Comparison of ENCODE assay signal across 8 mouse cellular contexts in the genomic region with DNA sequence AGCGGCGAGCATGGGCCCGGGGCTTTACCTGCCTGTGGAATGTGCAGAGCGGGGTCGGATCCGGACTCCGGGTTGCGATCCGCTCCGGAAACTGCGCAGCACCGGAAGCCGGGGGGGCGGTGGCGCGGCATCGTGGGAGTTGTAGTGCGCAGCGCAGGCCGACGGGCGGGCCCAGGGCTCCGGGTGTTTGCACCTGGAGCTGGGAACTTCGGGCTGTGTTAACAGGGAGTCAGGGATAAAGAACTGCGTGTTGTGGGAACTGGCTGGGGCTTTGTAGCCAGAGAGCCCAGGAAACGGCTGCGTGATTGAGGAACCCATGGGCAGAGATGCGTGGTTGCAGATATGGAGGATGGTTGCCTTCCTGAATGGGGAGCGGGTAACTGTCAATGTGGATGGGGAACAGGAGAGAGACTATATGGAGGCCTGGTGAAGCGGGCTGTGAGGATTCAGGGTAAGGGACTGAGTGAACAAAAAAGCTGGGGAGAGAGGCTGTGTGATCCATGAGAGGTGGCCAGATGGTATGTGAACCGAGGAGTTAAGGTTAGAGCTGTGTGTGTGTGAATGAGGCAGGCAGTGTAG. TPM values are rescaled to one million over a fixed set of nuclear protein-coding genes. Genes with fewer than 3 reads are reported as not detected.
DNase-seq lines count a peak whose midpoint lies in the region; ATAC-seq and TF ChIP-seq lines count a peak whose summit lies in the region.

A gene (minus strand): TSS at position 110 of the 579 bp plus-strand sequence.

- DNase-seq in adrenal gland, adult (ENCODE audit: inconsistent age in 2 of 2, low spot score in 1 of 2), result peak; percentile 90 to 97
- DNase-seq in gastrocnemius, postnatal 10 days, result peak; percentile 91
- DNase-seq in induced T-regulatory cell, adult 2 months (ENCODE audit: low read depth), result peak; percentile 88
- peak; percentile 85 for DNase-seq in left cerebral cortex, adult 8-10 months (ENCODE audit: low spot score in 2 of 2)
- DNase-seq in right cerebral cortex, postnatal 10 days (ENCODE audit: low spot score in 2 of 2), result peak; percentile 93 to 94
- DNase-seq in urinary bladder, postnatal 36 days (ENCODE audit: low spot score in 2 of 2), result peak; percentile 86 to 89

- H3K4me1 ChIP-seq in cortical plate, adult 2 months (ENCODE audit: control insufficient read depth, insufficient read depth, low read length), result peaks cover 15% of the 10 kb centered on the region

- peak within 1 kb of the TSS; percentile 66 for H3K4me3 ChIP-seq in cortical plate, adult 2 months (ENCODE audit: insufficient read depth, low read length)

- peak; percentile 69 for ATAC-seq in megakaryocyte, adult 5-6 weeks (ENCODE audit: poor library complexity, severe bottlenecking)

- no peak for TF ChIP-seq CTCF in cortical plate, adult 2 months (IDR thresholded peaks at IDR 0.05; ENCODE audit: extremely low read depth, insufficient read depth, low read length)

- H3K27ac ChIP-seq in cortical plate, adult 2 months (ENCODE audit: insufficient read depth, low read length), result peak within 1 kb of the TSS; percentile 74

- TF ChIP-seq POLR2A in cortical plate, adult 2 months (IDR thresholded peaks at IDR 0.05; ENCODE audit: extremely low read depth, insufficient read depth, low read length), result peak; percentile 72

RNA-seq across cellular contexts. Expression of the gene that starts here (rescaled TPM):
- 17.4 and 19.5 TPM in 2 replicates for polyA plus RNA-seq in cortical plate, adult 2 months (2012; rRNA removed)
- 1 to 10 TPM; 4.9 to 8.4 TPM for total RNA-seq in gastrocnemius, postnatal 10 days (2021)
- total RNA-seq in left cerebral cortex, adult 8-10 months (2022), result 10 to 100 TPM; 15.1 to 23.2 (median 17.4) TPM
- total RNA-seq in megakaryocyte, adult 5-6 weeks (2015), result 7.2 and 7.9 TPM in 2 replicates
- 4.3 and 6.1 TPM in 2 replicates for total RNA-seq in megakaryocyte, adult 5-6 weeks (2017)

Comparison
In these comparisons a context has a peak if more than half of its experiments do, and no peak if none do; other contexts are left out.
1. Peak in every context shown above with its lines: DNase-seq, ATAC-seq, H3K4me3 ChIP-seq and H3K27ac ChIP-seq.